Mouse (Mus musculus) layer of hippocampus, adult 11-12 months (tissue): ENCODE results near the gene Eif2ak3.

Experiments used
- DNase-seq: peaks from one replicate; pipeline ENCODE4 v3.0.0; 2022; ENCODE audit warnings: low spot score

Eif2ak3 gene

GRCm38 (mm10) chr6:70899594-70900003 lies 55.3 kb downstream of the Eif2ak3 start:
- no peak for DNase-seq

GRCm38 (mm10) chr6:70903689-70904088 lies 59.4 kb downstream of the Eif2ak3 start:
- no peak for DNase-seq

- no peak for DNase-seq
These were observed 65.3 kb downstream of the Eif2ak3 start for GRCm38 (mm10) chr6:70909572-70909971.

GRCm38 (mm10) chr6:70910285-70910684 lies 66.0 kb downstream of the Eif2ak3 start:
- no peak for DNase-seq

GRCm38 (mm10) chr6:70911668-70912395 lies 67.5 kb downstream of the Eif2ak3 start:
- DNase-seq, result peak; percentile 60

GRCm38 (mm10) chr6:70912396-70912765 lies 68.1 kb downstream of the Eif2ak3 start:
- no peak for DNase-seq

- DNase-seq, result no peak
These were observed 74.5 kb downstream of the Eif2ak3 start, which contains the start of gene Tex37 for GRCm38 (mm10) chr6:70918827-70919226. Gene Tex37 (minus strand): TSS chr6:70918927.

- DNase-seq, result peak; percentile 44
These were observed 77.2 kb downstream of the Eif2ak3 start for GRCm38 (mm10) chr6:70921274-70922074.

GRCm38 (mm10) chr6:70931801-70932200 lies 87.5 kb downstream of the Eif2ak3 start:
- no peak for DNase-seq

GRCm38 (mm10) chr6:70953274-70953673 lies 109.0 kb downstream of the Eif2ak3 start:
- no peak for DNase-seq

- DNase-seq, result no peak
These were observed 109.7 kb downstream of the Eif2ak3 start for GRCm38 (mm10) chr6:70954040-70954439.
